Mouse (Mus musculus) small intestine, adult 2 months (tissue): ENCODE data around the gene Popdc3.

Experiments used
- CTCF ChIP-seq: fragments of 200-500 bp; IDR thresholded peaks from 2 replicates; pipeline ENCODE4 v1.5.1; 2012; ENCODE audit warnings: low read depth, mild to moderate bottlenecking, control low read depth, inconsistent platforms, low read length, moderate library complexity, mixed read lengths; ENCODE audit not compliant: insufficient replicate concordance, insufficient read length; ENCODE audit errors: extremely low read depth
- POLR2A ChIP-seq: fragments of 200-500 bp; IDR thresholded peaks from 2 replicates; pipeline ENCODE4 v1.6.1; 2012; ENCODE audit warnings: low read depth, mild to moderate bottlenecking, control low read depth, inconsistent platforms, low read length, moderate library complexity

GRCm38 (mm10) chr10:45295093-45295492, 117.2 kb downstream of the Popdc3 start:
- TF ChIP-seq POLR2A (no peak), CTCF (no peak)
